In the genomic region with DNA sequence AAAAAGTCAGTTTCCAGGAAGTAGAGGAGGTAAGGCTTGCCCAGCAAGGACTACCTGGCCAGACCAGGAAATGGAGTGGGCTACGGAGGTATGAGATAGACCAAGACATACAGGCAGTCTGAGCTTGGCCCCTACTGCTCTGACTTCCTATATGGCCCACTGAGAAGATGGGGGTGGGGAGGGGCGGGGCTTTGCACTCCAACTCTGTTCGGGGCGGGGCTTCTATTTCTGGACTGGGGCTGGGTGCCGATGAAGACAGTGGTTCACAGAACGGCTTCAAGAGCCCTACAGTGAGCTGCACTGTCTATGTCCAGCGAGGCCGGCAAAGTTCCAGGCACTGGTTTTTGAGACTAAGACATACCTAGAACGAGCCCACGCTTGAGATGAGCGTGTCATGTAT, we compare ENCODE assay signal across 23 mouse cellular contexts. TPM values are rescaled to one million over a fixed set of nuclear protein-coding genes. Genes with fewer than 3 reads are reported as not detected.
A peak's percentile ranks its signal among the peaks of the same experiment; 100 is the strongest.
DNase-seq lines count a peak whose midpoint lies in the region; ATAC-seq and TF ChIP-seq lines count a peak whose summit lies in the region.
"Had no signal": no experiment of that assay in that cellular context is flagged by ENCODE, and none has a peak within 500 bp of the region (broad histone marks: within the 10 kb centered on the region; RNA-seq: fewer than 3 reads in every experiment).

No protein-coding gene starts in this region.

- no peaks in the 10 kb centered on the region for H3K27me3 ChIP-seq in heart, embryonic 12.5 days (replicated peaks)
- no peaks in the 10 kb centered on the region for H3K27me3 ChIP-seq in lung, embryonic 16.5 days (ENCODE audit: control insufficient read depth, insufficient read depth, low read depth, low read length)
- no peaks in the 10 kb centered on the region for H3K27me3 ChIP-seq in stomach, postnatal 0 days (ENCODE audit: control insufficient read depth, insufficient read depth, low read length)
- H3K27me3 ChIP-seq: liver, embryonic 15.5 days had no signal

- no peak overlapping the region for H3K4me3 ChIP-seq in heart, embryonic 12.5 days
- no peak overlapping the region for H3K4me3 ChIP-seq in lung, embryonic 16.5 days (ENCODE audit: low read length)
- H3K4me3 ChIP-seq in lung, adult 2 months (replicated peaks; ENCODE audit: extremely low read depth, low read depth, low read length), result no peak overlapping the region
- no peak overlapping the region for H3K4me3 ChIP-seq in stomach, postnatal 0 days (ENCODE audit: low read depth, low read length)
- H3K4me3 ChIP-seq: hindbrain, embryonic 12.5 days; liver, embryonic 15.5 days; midbrain, embryonic 12.5 days had no signal

- peaks cover 49% of the 10 kb centered on the region for H3K4me1 ChIP-seq in heart, embryonic 12.5 days (replicated peaks)
- H3K4me1 ChIP-seq in lung, embryonic 16.5 days (replicated peaks; ENCODE audit: control insufficient read depth, insufficient read depth, low read length), result peaks cover 4% of the 10 kb centered on the region; the same call in 1 of the 2 replicates
- no peaks in the 10 kb centered on the region for H3K4me1 ChIP-seq in lung, adult 2 months (ENCODE audit: control insufficient read depth, insufficient read depth, low read length)
- no peaks in the 10 kb centered on the region for H3K4me1 ChIP-seq in stomach, postnatal 0 days (replicated peaks; ENCODE audit: control insufficient read depth, insufficient read depth)

- peak; percentile 41; the same call in 1 of the 2 replicates for ATAC-seq in heart, embryonic 12.5 days (ENCODE audit: insufficient number of reproducible peaks, low FRiP score)
- ATAC-seq in lung, embryonic 16.5 days (ENCODE audit: low read depth), result peak; percentile 39; the same call in 1 of the 2 replicates
- 0 out of 2 replicates have a peak, but pooled peaks have one; percentile 14 for ATAC-seq in stomach, postnatal 0 days (ENCODE audit: low FRiP score, low TSS enrichment)
- ATAC-seq: activated CD4-positive, CD25-positive, alpha-beta regulatory T cell, adult 4 months had no signal

- no peaks in the 10 kb centered on the region for H3K36me3 ChIP-seq in heart, embryonic 12.5 days
- H3K36me3 ChIP-seq in lung, embryonic 16.5 days (ENCODE audit: control insufficient read depth, insufficient read depth, low read length), result no peaks in the 10 kb centered on the region
- H3K36me3 ChIP-seq in stomach, postnatal 0 days (ENCODE audit: control insufficient read depth, insufficient read depth, low read length), result no peaks in the 10 kb centered on the region
- H3K36me3 ChIP-seq: hindbrain, embryonic 12.5 days; liver, embryonic 15.5 days; midbrain, embryonic 12.5 days had no signal

- no peak for TF ChIP-seq EP300 in stomach, postnatal 0 days (optimal IDR thresholded peaks at IDR 0.05)

- no peak for TF ChIP-seq CTCF in lung, adult 2 months (IDR thresholded peaks at IDR 0.05; ENCODE audit: insufficient read depth, low read length)
- no peak for TF ChIP-seq CTCF in stomach, postnatal 0 days (IDR thresholded peaks at IDR 0.05; ENCODE audit: low read depth)

- H3K9me3 ChIP-seq in heart, embryonic 12.5 days (replicated peaks), result no peaks in the 10 kb centered on the region
- H3K9me3 ChIP-seq in lung, embryonic 16.5 days (ENCODE audit: control insufficient read depth, low read length), result no peaks in the 10 kb centered on the region
- no peaks in the 10 kb centered on the region for H3K9me3 ChIP-seq in stomach, postnatal 0 days (ENCODE audit: control insufficient read depth, low read length)
- H3K9me3 ChIP-seq: hindbrain, embryonic 12.5 days; liver, embryonic 15.5 days; midbrain, embryonic 12.5 days had no signal

- intact Hi-C loops in heart, postnatal 14 days (cut with DNase I), result no loop called here

- 41% methylated on average over 11 of the region's 11 CpGs for WGBS in heart, embryonic 12.5 days
- 70% methylated on average over 11 of the region's 11 CpGs for WGBS in lung, embryonic 16.5 days
- 59% methylated on average over 11 of the region's 11 CpGs for WGBS in lung, adult 2 months
- 71% methylated on average over 11 of the region's 11 CpGs for WGBS in stomach, postnatal 0 days

- no peak for TF ChIP-seq POLR2A in lung, adult 2 months (IDR thresholded peaks at IDR 0.05; ENCODE audit: borderline replicate concordance, extremely low read depth, low read depth, low read length)

- no peak overlapping the region for H3K9ac ChIP-seq in heart, embryonic 12.5 days
- no peak overlapping the region for H3K9ac ChIP-seq in lung, embryonic 16.5 days (ENCODE audit: low read length)
- no peak overlapping the region for H3K9ac ChIP-seq in stomach, postnatal 0 days (ENCODE audit: low read length)
- H3K9ac ChIP-seq: hindbrain, embryonic 12.5 days; liver, embryonic 15.5 days; midbrain, embryonic 12.5 days had no signal

- H3K27ac ChIP-seq in heart, embryonic 12.5 days (ENCODE audit: poor library complexity, severe bottlenecking), result no peak overlapping the region
- no peak overlapping the region for H3K27ac ChIP-seq in lung, embryonic 16.5 days (ENCODE audit: low read length)
- H3K27ac ChIP-seq in stomach, postnatal 0 days (replicated peaks), result no peak overlapping the region
- H3K27ac ChIP-seq: hindbrain, embryonic 12.5 days; liver, embryonic 15.5 days; midbrain, embryonic 12.5 days had no signal

- no peak for DNase-seq in heart, postnatal 14 days
- no peak for DNase-seq in lung, adult 2 months
- peak; percentile 80 for DNase-seq in ZHBTc4 (ENCODE audit: low read depth, low spot score)
- DNase-seq in stomach, postnatal 0 days (ENCODE audit: low spot score), result no peak
- DNase-seq in kidney, adult 9 months, result no peak
- DNase-seq: adrenal gland, postnatal 25 days; cerebellum, adult 9-11 months; embryo, embryonic 11 days; gastrocnemius, postnatal 25 days; kidney, adult 2 months; kidney, postnatal 4 days; lung, postnatal 36 days; thymus, postnatal 4 days had no signal

- H3K4me2 ChIP-seq in heart, embryonic 12.5 days, result peak overlapping the region; percentile 22
- no peak overlapping the region for H3K4me2 ChIP-seq in lung, embryonic 16.5 days (ENCODE audit: low read depth, low read length)
- H3K4me2 ChIP-seq in stomach, postnatal 0 days (replicated peaks; ENCODE audit: low read depth), result no peak overlapping the region
- H3K4me2 ChIP-seq: hindbrain, embryonic 12.5 days; liver, embryonic 15.5 days; midbrain, embryonic 12.5 days had no signal

RNA-seq across cellular contexts. Expression of a gene that starts 27.8 kb away (rescaled TPM):
- polyA plus RNA-seq in heart, embryonic 12.5 days (2016; fragmentation: Nextera tagmentation; extraction: Ambion mirVana), result not detected in 2 replicates
- total RNA-seq in heart, postnatal 14 days (2021), result not detected
- polyA plus RNA-seq in lung, embryonic 16.5 days (2015; fragmentation: Nextera tagmentation; extraction: Ambion mirVana), result not detected in 2 replicates
- polyA plus RNA-seq in lung, adult 2 months (2012; rRNA removed), result not detected in 2 replicates
- polyA plus RNA-seq in stomach, postnatal 0 days (2015; fragmentation: Nextera tagmentation; extraction: Ambion mirVana), result not detected in 2 replicates
- total RNA-seq: adrenal gland, postnatal 25 days; gastrocnemius, postnatal 25 days; layer of hippocampus, postnatal 25 days; left cerebral cortex, postnatal 25 days had no signal
- polyA plus RNA-seq: activated CD4-positive, CD25-positive, alpha-beta regulatory T cell, adult 4 months; frontal cortex, adult 2 months; hindbrain, embryonic 12.5 days; kidney, adult 2 months; liver, embryonic 15.5 days; midbrain, embryonic 12.5 days; spleen, adult 2 months had no signal
